Mouse (Mus musculus): ENCODE data around the gene Olfr773. TPM values are rescaled to one million over a fixed set of nuclear protein-coding genes. Genes with fewer than 3 reads are reported as not detected.
"Not testable (repeated sequence)": the region's sequence is repeated elsewhere in the genome, so short reads cannot be mapped to it uniquely, and the experiment has no call there.

Olfr773 gene
- total RNA-seq (2021) = not detected

- DNase-seq = not testable (repeated sequence)
Measured at GRCm38 (mm10) chr10:129187319-129187718, at the start of gene Olfr773. Gene Olfr773 (minus strand): TSS chr10:129187419.

GRCm38 (mm10) chr10:129235904-129236303 is 48.7 kb upstream of the Olfr773 start, which contains the start of gene Olfr774:
Gene Olfr774 (plus strand): TSS chr10:129236204.
- DNase-seq = no peak

GRCm38 (mm10) chr10:129230737-129231136 is 43.5 kb upstream of the Olfr773 start:
- no peak for DNase-seq

GRCm38 (mm10) chr10:129177821-129178220 is 9.4 kb downstream of the Olfr773 start, which contains the start of gene Olfr772:
Gene Olfr772 (minus strand): TSS chr10:129177921.
- not testable (repeated sequence) for DNase-seq

- no peak for DNase-seq
Measured at GRCm38 (mm10) chr10:129164651-129165050, 22.6 kb downstream of the Olfr773 start, which contains the start of gene Olfr771. Gene Olfr771 (minus strand): TSS chr10:129164751.

- no peak for DNase-seq
Measured at GRCm38 (mm10) chr10:129138898-129139297, 48.3 kb downstream of the Olfr773 start, which contains the start of gene Olfr770. Gene Olfr770 (minus strand): TSS chr10:129138998.

Other genes starting within 250 kb of the Olfr773 start
- gene Mettl7b, start 226.4 kb downstream of the Olfr773 start, total RNA-seq (2021) = not detected
- gene Olfr9, start 198.0 kb downstream of the Olfr773 start, total RNA-seq (2021) = not detected
- not detected for gene Olfr763, start 176.6 kb downstream of the Olfr773 start, total RNA-seq (2021)
- not detected for gene Olfr764-ps1, start 147.5 kb downstream of the Olfr773 start, total RNA-seq (2021)
- gene Olfr765, start 137.4 kb downstream of the Olfr773 start, total RNA-seq (2021) = not detected
- not detected for gene Olfr766-ps1, start 118.4 kb downstream of the Olfr773 start, total RNA-seq (2021)
- under 1 TPM in 1 of 2 experiments, not detected in 1; 0.08 TPM for gene Olfr767, start 104.5 kb downstream of the Olfr773 start, total RNA-seq (2021)
- not detected for gene Olfr768, start 88.0 kb downstream of the Olfr773 start, total RNA-seq (2021)
- not detected for gene Olfr769, start 69.6 kb downstream of the Olfr773 start, total RNA-seq (2021)
- gene Olfr770, start 48.4 kb downstream of the Olfr773 start, total RNA-seq (2021) = not detected
- gene Olfr771, start 22.7 kb downstream of the Olfr773 start, total RNA-seq (2021) = not detected
- gene Olfr772, start 9.5 kb downstream of the Olfr773 start, total RNA-seq (2021) = not detected
- not detected for gene Olfr774, start 48.8 kb upstream of the Olfr773 start, total RNA-seq (2021)
- gene Olfr775, start 61.0 kb upstream of the Olfr773 start, total RNA-seq (2021) = not detected
- not detected for gene Olfr776, start 71.7 kb upstream of the Olfr773 start, total RNA-seq (2021)
- not detected for gene Olfr777, start 84.1 kb upstream of the Olfr773 start, total RNA-seq (2021)
- not detected for gene Olfr780, start 130.7 kb upstream of the Olfr773 start, total RNA-seq (2021)
- not detected for gene Olfr781, start 141.4 kb upstream of the Olfr773 start, total RNA-seq (2021)
- gene Olfr782, start 161.4 kb upstream of the Olfr773 start, total RNA-seq (2021) = not detected
- under 1 TPM; 0.15 TPM for gene Olfr784, start 196.7 kb upstream of the Olfr773 start, total RNA-seq (2021)
- gene Olfr785, start 218.0 kb upstream of the Olfr773 start, total RNA-seq (2021) = not detected
- not detected for gene Olfr786, start 239.9 kb upstream of the Olfr773 start, total RNA-seq (2021)

All from layer of hippocampus, postnatal 36 days (tissue).